Mouse (Mus musculus): ENCODE data around the gene Ifitm10.

DNA sequence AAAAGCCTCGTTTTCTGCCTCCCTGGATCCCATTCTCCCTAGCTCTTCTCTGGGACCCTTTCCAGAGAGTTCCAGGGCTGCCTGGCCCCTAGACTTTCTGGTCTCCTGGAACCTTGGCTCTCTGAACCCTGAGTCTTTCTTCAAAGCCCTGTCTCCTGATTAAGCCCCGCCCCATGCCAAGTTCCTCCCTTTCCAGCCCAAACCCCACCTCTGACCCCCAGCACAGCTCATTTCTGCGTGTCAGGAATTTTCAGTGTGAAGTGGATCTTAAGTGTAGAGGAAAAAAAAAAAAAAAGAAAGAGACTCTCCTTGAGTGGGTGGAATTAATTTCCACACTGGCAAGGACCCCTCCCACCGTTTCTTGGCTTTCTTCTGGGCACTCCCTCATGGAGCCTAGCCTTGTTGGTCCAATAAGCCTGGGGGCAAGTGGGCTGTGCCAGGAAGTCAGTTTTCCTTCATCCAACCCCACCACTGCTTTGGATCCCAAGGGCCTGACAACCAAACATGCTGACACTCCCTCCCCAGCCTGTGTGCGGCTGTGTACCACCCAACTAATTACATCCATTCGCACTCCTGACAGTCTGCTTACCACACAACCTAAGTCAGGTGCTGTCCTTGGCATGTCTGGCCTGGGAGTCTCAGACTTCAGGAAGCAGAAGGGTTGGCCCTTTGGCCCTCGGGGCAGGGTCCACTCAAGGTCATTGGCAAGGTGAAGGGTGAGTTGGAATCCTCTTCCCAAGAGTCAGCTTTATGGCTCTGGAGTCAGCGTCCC is at the start of gene Ifitm10:
- TF ChIP-seq CTCF (IDR thresholded peaks at IDR 0.05) (no peak), EP300 (IDR thresholded peaks at IDR 0.05) (no peak)

Data from lung, postnatal 0 days (tissue).